Mouse (Mus musculus) limb, embryonic 11.5 days (tissue): ENCODE measurements around the gene Gm10803. TPM values are rescaled to one million over a fixed set of nuclear protein-coding genes. Genes with fewer than 3 reads are reported as not detected.
A peak's percentile ranks its signal among the peaks of the same experiment; 100 is the strongest.

Experiments used
- ATAC-seq: fragments of 200-750 bp; cut with Nextera tagmentation; 2 replicates; pipeline ENCODE4 v1.8.0; 2017; ENCODE audit warnings: low read depth; ENCODE audit not compliant: insufficient number of reproducible peaks, low FRiP score, low TSS enrichment
- DNase-seq: peaks from one replicate; pipeline ENCODE4 v3.0.0-alpha.2; 2015; ENCODE audit warnings: low spot score
- H3K27ac ChIP-seq: fragments of 300-500 bp; sonication (generic); replicated peaks from 2 replicates; pipeline ENCODE4 v1.5.1; 2014; ENCODE audit warnings: low read depth, mild to moderate bottlenecking, low read length
- H3K27me3 ChIP-seq: fragments of 300-500 bp; sonication (generic); 2 replicates; pipeline ENCODE4 v1.6.1; 2014; ENCODE audit warnings: mild to moderate bottlenecking, low read length, mixed read lengths; ENCODE audit not compliant: control insufficient read depth, insufficient read depth
- H3K36me3 ChIP-seq: fragments of 300-500 bp; sonication (generic); 2 replicates; pipeline ENCODE4 v1.6.1; 2014; ENCODE audit warnings: mild to moderate bottlenecking, low read length, moderate library complexity, mixed read lengths; ENCODE audit not compliant: control insufficient read depth, insufficient read depth
- H3K4me1 ChIP-seq: fragments of 300-500 bp; sonication (generic); 2 replicates; pipeline ENCODE4 v1.6.1; 2014; ENCODE audit warnings: low read length, mixed read lengths; ENCODE audit not compliant: control insufficient read depth, insufficient read depth
- H3K4me2 ChIP-seq: fragments of 300-500 bp; sonication (generic); 2 replicates; pipeline ENCODE4 v1.6.1; 2014; ENCODE audit warnings: low read depth, mild to moderate bottlenecking, moderate library complexity; ENCODE audit not compliant: severe bottlenecking
- H3K4me3 ChIP-seq: fragments of 300-500 bp; sonication (generic); 2 replicates; pipeline ENCODE4 v1.5.1; 2014; ENCODE audit warnings: low read depth, low read length
- H3K9ac ChIP-seq: fragments of 300-500 bp; sonication (generic); 2 replicates; pipeline ENCODE4 v1.6.1; 2014; ENCODE audit warnings: mild to moderate bottlenecking, low read length
- H3K9me3 ChIP-seq: fragments of 300-500 bp; sonication (generic); 2 replicates; pipeline ENCODE4 v1.6.1; 2016; ENCODE audit warnings: low read length; ENCODE audit not compliant: control insufficient read depth
- WGBS: fragments of 180-500 bp; shearing (Covaris S2); extraction: QIAGEN DNeasy Blood & Tissue Kit; methylation state at CpG from one replicate; pipeline ENCODE4 v1.1.7; 2014; 5-methylcytosine and 5-hydroxymethylcytosine counted together
- polyA plus RNA-seq: library from polyadenylated mRNA; unstranded; fragments of >200 nt; fragmentation: Nextera tagmentation; extraction: Ambion mirVana; gene quantifications from 2 replicates; pipeline ENCODE4 v1.2.1, GENCODE M21; 2014

Gm10803 gene
- polyA plus RNA-seq, 1 experiment from 2014 or later, result not detected

DNA sequence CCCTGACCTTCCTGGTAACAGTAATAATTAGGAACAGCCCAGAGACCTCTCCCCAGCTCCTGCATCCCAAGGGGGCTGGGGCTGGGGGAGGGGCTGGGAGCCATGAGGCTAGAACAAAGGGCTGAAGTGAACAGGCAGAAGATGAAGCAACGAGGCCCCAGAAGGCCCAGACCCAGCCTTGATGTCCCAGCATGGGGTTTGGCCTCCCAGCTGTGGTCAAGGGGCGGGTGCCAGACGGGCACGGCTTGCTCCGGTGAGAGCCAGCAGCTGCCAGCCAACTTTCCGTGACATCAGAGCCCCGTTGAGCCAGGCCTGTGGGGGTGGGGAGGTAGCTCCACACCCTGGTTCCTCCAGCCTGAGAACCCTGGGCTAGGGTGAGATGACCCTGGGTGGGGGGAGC, 7.3 kb downstream of the Gm10803 start:
- Histone ChIP-seq H3K27me3 (no peaks in the 10 kb centered on the region), H3K4me2 (no peak overlapping the region), H3K4me3 (no peak overlapping the region), H3K9ac (peak overlapping the region; percentile 50), H3K36me3 (no peaks in the 10 kb centered on the region), H3K9me3 (no peaks in the 10 kb centered on the region), H3K4me1 (peaks cover 11% of the 10 kb centered on the region), H3K27ac (0 out of 2 replicates have a peak overlapping the region, but pooled peaks have one; percentile 59)
- WGBS, result 25% methylated on average over 7 of the region's 7 CpGs
- DNase-seq, result peak; percentile 65
- peak; percentile 49; the same call in 1 of the 2 replicates for ATAC-seq

DNA sequence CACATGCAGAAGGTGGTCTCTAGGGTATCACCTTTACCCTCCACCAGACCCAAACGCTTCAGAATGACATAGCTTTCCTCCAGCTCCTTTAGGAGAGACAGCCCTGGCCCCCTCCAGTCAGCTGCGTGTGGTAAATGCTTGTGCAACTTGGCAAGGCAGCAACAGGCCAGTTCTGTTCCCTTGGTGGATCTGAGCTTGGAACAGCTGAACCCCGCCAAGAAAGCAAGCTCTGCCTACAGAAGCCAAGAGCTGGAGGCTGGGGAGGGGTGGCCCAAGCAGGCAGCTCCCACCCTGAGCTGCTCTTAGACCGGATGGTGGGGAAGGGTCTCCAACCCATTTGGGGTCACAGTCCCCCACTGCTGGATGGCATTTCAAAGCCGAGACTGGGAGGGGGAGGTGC, 12.2 kb downstream of the Gm10803 start:
- Histone ChIP-seq H3K27me3 (no peaks in the 10 kb centered on the region), H3K4me3 (no peak overlapping the region), H3K9me3 (no peaks in the 10 kb centered on the region), H3K27ac (no peak overlapping the region), H3K4me2 (no peak overlapping the region), H3K4me1 (peaks cover 5% of the 10 kb centered on the region), H3K9ac (no peak overlapping the region), H3K36me3 (no peaks in the 10 kb centered on the region)
- ATAC-seq (no peak), DNase-seq (no peak)
- WGBS, result 62% methylated on average over 5 of the region's 5 CpGs

DNA sequence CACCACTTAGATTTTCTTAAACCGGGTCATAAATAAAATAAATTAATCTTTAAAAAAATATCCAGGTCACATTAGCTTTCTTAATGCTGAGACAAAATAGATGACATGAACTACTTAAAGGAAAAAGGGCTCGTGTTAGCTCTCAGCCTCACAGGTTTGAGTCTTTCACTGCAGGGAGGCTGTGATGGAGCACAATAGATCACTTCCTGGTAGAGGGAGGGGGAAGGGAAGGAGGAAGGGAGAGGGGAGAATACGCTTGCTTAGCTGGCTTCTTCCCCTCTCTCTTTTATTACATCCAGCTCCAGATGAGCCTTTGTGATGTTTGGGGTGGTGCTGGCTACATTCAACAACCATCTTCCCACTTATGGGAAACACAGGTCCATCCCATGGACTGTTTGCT, 20.9 kb downstream of the Gm10803 start:
- no peak overlapping the region for H3K4me3 ChIP-seq
- DNase-seq (no peak), ATAC-seq (no peak)
- H3K4me2 ChIP-seq, result no peak overlapping the region
- H3K9me3 ChIP-seq, result no peaks in the 10 kb centered on the region
- H3K27me3 ChIP-seq, result no peaks in the 10 kb centered on the region
- WGBS, result 36% methylated on average over 3 of the region's 3 CpGs
- no peak overlapping the region for H3K27ac ChIP-seq
- 0 out of 2 replicates have a peak, but pooled peaks cover 3% of the 10 kb centered on the region for H3K4me1 ChIP-seq
- H3K36me3 ChIP-seq, result no peaks in the 10 kb centered on the region
- H3K9ac ChIP-seq, result no peak overlapping the region

DNA sequence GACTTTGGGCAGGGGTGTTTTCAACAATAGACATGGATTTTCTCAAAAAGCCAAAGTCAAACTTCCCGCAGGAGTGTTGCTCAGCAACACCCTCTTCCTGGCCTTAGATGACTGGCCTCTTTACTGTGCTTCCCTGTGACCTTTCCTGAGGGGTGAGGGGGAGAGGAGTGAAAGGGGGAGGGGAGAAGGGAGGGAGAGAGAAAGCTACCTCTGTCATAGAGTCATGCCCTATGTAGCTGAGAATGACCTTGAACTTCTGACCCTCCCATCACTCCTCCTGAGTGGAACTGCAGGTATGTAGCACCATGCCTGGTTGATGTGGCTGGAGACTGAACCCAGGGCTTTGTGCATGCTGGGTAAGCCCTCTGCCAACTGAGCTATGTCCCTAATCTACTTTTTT, 25.5 kb downstream of the Gm10803 start:
- no peaks in the 10 kb centered on the region for H3K36me3 ChIP-seq
- no peak for ATAC-seq
- WGBS, result 85% methylated on average over 1 of the region's 1 CpGs
- no peaks in the 10 kb centered on the region for H3K9me3 ChIP-seq
- H3K27me3 ChIP-seq, result no peaks in the 10 kb centered on the region
- no peak for DNase-seq
- H3K4me2 ChIP-seq, result no peak overlapping the region
- peaks cover 16% of the 10 kb centered on the region for H3K4me1 ChIP-seq
- H3K9ac ChIP-seq, result no peak overlapping the region
- H3K4me3 ChIP-seq, result no peak overlapping the region
- no peak overlapping the region for H3K27ac ChIP-seq

DNA sequence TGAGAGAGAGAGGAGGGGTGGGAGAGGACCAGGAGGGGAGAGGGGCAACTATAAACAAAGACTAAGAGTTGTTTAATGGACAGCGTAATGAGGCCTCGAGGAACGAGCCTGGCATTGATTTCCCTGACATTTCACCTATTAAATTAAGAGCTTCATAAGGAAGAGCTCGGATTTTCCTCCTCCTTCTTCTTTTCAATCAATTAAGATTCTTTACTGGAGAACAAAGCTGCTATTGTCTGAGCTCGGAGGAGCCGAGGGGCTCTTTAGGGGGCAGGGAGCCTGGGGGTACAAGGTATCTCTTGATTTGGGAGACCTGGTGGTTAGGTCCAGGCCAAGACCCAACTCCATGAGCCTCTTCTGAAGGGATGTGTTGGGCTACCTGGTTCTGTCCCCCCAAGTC, 27.1 kb downstream of the Gm10803 start:
- H3K4me2 ChIP-seq, result no peak overlapping the region
- WGBS, result 17% methylated on average over 6 of the region's 6 CpGs
- no peaks in the 10 kb centered on the region for H3K9me3 ChIP-seq
- ATAC-seq (no peak), DNase-seq (peak; percentile 38)
- H3K9ac ChIP-seq, result no peak overlapping the region
- H3K4me3 ChIP-seq, result no peak overlapping the region
- no peaks in the 10 kb centered on the region for H3K36me3 ChIP-seq
- H3K27ac ChIP-seq, result no peak overlapping the region
- peaks cover 25% of the 10 kb centered on the region for H3K4me1 ChIP-seq
- H3K27me3 ChIP-seq, result no peaks in the 10 kb centered on the region

DNA sequence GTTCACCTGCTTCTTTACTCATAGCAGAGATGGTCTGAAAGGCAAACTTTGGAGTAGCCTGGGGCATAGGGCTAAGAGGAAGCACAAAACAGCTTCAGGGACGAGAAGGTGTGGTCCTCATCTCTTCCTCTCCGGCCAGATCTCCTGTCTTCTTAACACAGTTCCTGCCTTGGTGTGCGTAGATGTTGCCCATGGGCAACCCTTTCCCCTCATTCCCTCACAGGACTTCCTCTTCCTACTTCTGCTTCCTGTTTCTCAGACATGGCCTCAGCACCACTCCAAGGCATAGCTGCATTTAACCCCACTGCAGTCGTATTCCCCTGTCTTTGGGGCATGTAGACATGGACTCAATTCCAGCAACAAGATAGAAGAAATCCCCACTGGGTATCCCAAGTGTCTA, 29.5 kb downstream of the Gm10803 start:
- H3K27ac ChIP-seq, result no peak overlapping the region
- no peaks in the 10 kb centered on the region for H3K9me3 ChIP-seq
- ATAC-seq (no peak), DNase-seq (no peak)
- H3K9ac ChIP-seq, result no peak overlapping the region
- no peaks in the 10 kb centered on the region for H3K36me3 ChIP-seq
- H3K27me3 ChIP-seq, result no peaks in the 10 kb centered on the region
- H3K4me2 ChIP-seq, result no peak overlapping the region
- 83% methylated on average over 4 of the region's 4 CpGs for WGBS
- peaks cover 29% of the 10 kb centered on the region for H3K4me1 ChIP-seq
- H3K4me3 ChIP-seq, result no peak overlapping the region

DNA sequence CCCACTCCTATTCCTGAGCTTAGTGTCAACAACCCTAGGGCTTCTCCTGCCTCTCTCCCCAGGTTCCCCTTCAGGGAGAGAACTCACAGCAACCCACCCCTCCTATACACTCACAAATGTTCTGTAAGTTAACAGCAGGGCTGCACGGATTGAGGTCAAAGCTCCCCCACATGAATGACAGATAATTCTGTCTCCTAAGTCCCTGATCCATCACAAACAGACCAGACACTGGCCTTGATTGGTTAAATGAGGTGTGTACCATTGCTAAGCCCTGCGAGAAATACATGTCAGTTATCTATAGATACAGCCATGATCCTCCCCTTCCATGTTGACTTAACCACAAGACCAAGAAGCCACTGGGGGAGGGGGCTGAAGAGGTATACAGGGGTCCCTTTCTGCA, 31.3 kb downstream of the Gm10803 start:
- no peak overlapping the region for H3K9ac ChIP-seq
- DNase-seq (no peak), ATAC-seq (no peak)
- H3K9me3 ChIP-seq, result no peaks in the 10 kb centered on the region
- WGBS, result 29% methylated on average over 2 of the region's 2 CpGs
- H3K27ac ChIP-seq, result no peak overlapping the region
- H3K4me3 ChIP-seq, result no peak overlapping the region
- no peak overlapping the region for H3K4me2 ChIP-seq
- H3K27me3 ChIP-seq, result no peaks in the 10 kb centered on the region
- H3K4me1 ChIP-seq, result peaks cover 27% of the 10 kb centered on the region
- H3K36me3 ChIP-seq, result no peaks in the 10 kb centered on the region

DNA sequence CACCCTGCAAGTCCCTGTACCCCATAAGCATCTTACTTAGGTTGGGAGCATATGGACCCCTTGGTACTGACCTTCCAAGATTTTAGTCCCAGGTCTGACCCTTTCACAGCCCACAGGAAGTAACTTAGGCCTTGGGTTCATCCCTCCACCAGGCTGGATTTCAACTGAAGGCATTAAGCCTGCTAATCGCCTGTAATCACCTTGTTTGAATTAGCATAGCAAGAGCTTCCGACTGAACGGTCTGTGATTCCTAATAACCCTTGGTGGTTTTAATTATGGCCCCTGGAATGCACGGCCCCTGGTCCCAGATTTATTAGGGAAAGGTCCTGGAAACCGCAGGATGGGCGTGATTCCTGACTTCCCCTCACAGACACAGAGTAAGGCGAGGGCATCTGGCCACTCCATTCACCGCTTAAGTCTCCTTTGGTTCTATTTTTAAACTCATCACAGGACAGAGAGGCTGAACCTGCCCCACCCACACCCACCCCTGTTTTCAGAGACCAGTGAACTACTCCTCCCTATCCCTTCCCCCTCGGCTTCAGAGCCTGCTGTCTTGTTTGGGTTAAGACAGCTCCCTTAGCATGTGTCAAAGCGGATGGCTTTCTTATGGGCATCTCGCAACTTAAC, 31.9 kb downstream of the Gm10803 start:
- Histone ChIP-seq H3K27me3 (no peaks in the 10 kb centered on the region), H3K36me3 (no peaks in the 10 kb centered on the region), H3K4me1 (peaks cover 27% of the 10 kb centered on the region), H3K27ac (no peak overlapping the region), H3K9me3 (no peaks in the 10 kb centered on the region), H3K9ac (peak overlapping the region; percentile 36; the same call in 1 of the 2 replicates), H3K4me3 (no peak overlapping the region), H3K4me2 (no peak overlapping the region; the same call in 1 of the 2 replicates)
- whole genome bisulfite sequencing, result 9% methylated on average over 11 of the region's 11 CpGs
- DNase-seq, result peak; percentile 44
- no peak for ATAC-seq

DNA sequence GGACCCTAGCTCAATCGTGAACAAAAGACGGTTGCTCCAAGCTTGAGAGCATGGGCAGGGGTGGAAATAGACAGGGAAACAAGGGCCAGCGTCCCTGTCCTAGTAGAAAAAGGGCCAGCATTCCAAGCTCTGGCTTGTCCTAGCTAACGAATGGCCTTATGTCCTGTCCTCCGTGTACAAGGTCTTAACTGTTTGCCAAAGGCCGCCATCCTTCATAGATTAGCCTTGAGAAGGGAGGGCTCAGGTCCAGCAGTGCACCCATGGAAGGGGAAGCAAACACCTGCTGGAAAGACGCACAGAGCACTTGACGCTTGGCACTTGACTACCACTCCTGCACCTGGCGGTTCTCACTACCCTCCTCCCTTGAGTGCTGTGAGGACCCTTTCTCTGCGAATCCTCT, 32.8 kb downstream of the Gm10803 start:
- 67% methylated on average over 10 of the region's 10 CpGs for WGBS
- peaks cover 28% of the 10 kb centered on the region for H3K4me1 ChIP-seq

More for the DNA sequence above, 32.8 kb downstream of the Gm10803 start:
- H3K27me3 ChIP-seq, result no peaks in the 10 kb centered on the region
- no peaks in the 10 kb centered on the region for H3K36me3 ChIP-seq
- no peak overlapping the region for H3K9ac ChIP-seq
- H3K4me2 ChIP-seq, result no peak overlapping the region
- ATAC-seq (no peak), DNase-seq (no peak)
- H3K9me3 ChIP-seq, result no peaks in the 10 kb centered on the region
- H3K4me3 ChIP-seq, result no peak overlapping the region
- H3K27ac ChIP-seq, result no peak overlapping the region
